Mouse (Mus musculus): ENCODE data around the gene Cep126.

DNA sequence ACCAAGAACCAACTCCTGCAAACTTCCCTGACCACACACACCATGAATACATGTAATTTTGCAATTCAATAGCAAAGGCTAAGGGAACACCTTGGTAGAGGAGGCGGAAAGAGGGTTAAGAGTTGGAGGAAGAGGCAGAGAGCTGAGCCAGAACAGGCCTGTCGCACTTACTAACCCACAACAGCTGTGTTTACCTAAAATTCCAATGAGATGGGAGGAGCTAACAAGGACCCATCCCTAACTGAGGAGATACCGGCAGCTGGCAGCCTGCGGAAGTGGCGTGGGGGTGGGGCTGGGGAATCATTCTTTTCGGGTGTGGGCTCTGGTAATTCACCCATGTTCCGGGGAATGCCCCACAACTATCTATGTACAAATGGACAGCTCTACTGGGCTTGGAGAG lies 98.5 kb downstream of the Cep126 start:
- TF ChIP-seq EP300 (IDR thresholded peaks at IDR 0.05; ENCODE audit: low read depth): no peak
- TF ChIP-seq CTCF (IDR thresholded peaks at IDR 0.05; ENCODE audit: low read depth): no peak

Measured in heart, postnatal 0 days (tissue).